22 mouse cellular contexts compared by ENCODE assay signal in genomic region chr11:79784071-79784470, GRCm38 (mm10).
A peak's percentile ranks its signal among the peaks of the same experiment; 100 is the strongest.
DNase-seq lines count a peak whose midpoint lies in the region; ATAC-seq and TF ChIP-seq lines count a peak whose summit lies in the region.
"Had no signal": no experiment of that assay in that cellular context is flagged by ENCODE, and none has a peak within 500 bp of the region (broad histone marks: within the 10 kb centered on the region; RNA-seq: fewer than 3 reads in every experiment).

No protein-coding gene starts in this region.

- WGBS in forebrain, embryonic 14.5 days: 74% methylated on average over 3 of the region's 3 CpGs
- 65% methylated on average over 3 of the region's 3 CpGs for WGBS in forebrain, embryonic 15.5 days
- WGBS in hindbrain, postnatal 0 days: 63% methylated on average over 3 of the region's 3 CpGs
- 52% methylated on average over 3 of the region's 3 CpGs for WGBS in hindbrain, embryonic 13.5 days

- H3K4me2 ChIP-seq in forebrain, embryonic 14.5 days (ENCODE audit: low read length): no peak overlapping the region
- H3K4me2 ChIP-seq in forebrain, embryonic 15.5 days (replicated peaks): no peak overlapping the region
- H3K4me2 ChIP-seq in hindbrain, postnatal 0 days (ENCODE audit: low read depth, low read length): no peak overlapping the region
- H3K4me2 ChIP-seq in hindbrain, embryonic 13.5 days: no peak overlapping the region
- H3K4me2 ChIP-seq: embryonic facial prominence, embryonic 15.5 days; heart, embryonic 13.5 days had no signal

- no peak overlapping the region for H3K4me3 ChIP-seq in forebrain, embryonic 14.5 days (ENCODE audit: low read depth, low read length)
- no peak overlapping the region for H3K4me3 ChIP-seq in forebrain, embryonic 15.5 days
- H3K4me3 ChIP-seq in hindbrain, postnatal 0 days (ENCODE audit: low read length): no peak overlapping the region
- H3K4me3 ChIP-seq in hindbrain, embryonic 13.5 days: no peak overlapping the region
- H3K4me3 ChIP-seq: embryonic facial prominence, embryonic 15.5 days; erythroblast, embryonic 14.5 days; forebrain, embryonic 10.5 days; heart, embryonic 13.5 days had no signal

- no peak overlapping the region for H3K27ac ChIP-seq in forebrain, embryonic 14.5 days (ENCODE audit: low read depth, low read length)
- no peak overlapping the region for H3K27ac ChIP-seq in forebrain, embryonic 15.5 days (replicated peaks)
- no peak overlapping the region for H3K27ac ChIP-seq in hindbrain, postnatal 0 days
- no peak overlapping the region for H3K27ac ChIP-seq in hindbrain, embryonic 13.5 days
- H3K27ac ChIP-seq: embryonic facial prominence, embryonic 15.5 days; forebrain, embryonic 10.5 days; heart, embryonic 13.5 days had no signal

- H3K9ac ChIP-seq in forebrain, embryonic 14.5 days (ENCODE audit: low read length): no peak overlapping the region
- no peak overlapping the region for H3K9ac ChIP-seq in forebrain, embryonic 15.5 days (replicated peaks)
- no peak overlapping the region for H3K9ac ChIP-seq in hindbrain, postnatal 0 days (replicated peaks; ENCODE audit: low read length)
- H3K9ac ChIP-seq in hindbrain, embryonic 13.5 days: no peak overlapping the region
- H3K9ac ChIP-seq: embryonic facial prominence, embryonic 15.5 days; heart, embryonic 13.5 days had no signal

- H3K9me3 ChIP-seq in forebrain, embryonic 14.5 days (replicated peaks; ENCODE audit: control insufficient read depth, low read length): no peaks in the 10 kb centered on the region
- H3K9me3 ChIP-seq in forebrain, embryonic 15.5 days: no peaks in the 10 kb centered on the region
- H3K9me3 ChIP-seq in hindbrain, postnatal 0 days (ENCODE audit: low read length): no peaks in the 10 kb centered on the region
- H3K9me3 ChIP-seq in hindbrain, embryonic 13.5 days: no peaks in the 10 kb centered on the region
- H3K9me3 ChIP-seq: embryonic facial prominence, embryonic 15.5 days; forebrain, embryonic 10.5 days; heart, embryonic 13.5 days had no signal

- ATAC-seq in forebrain, embryonic 14.5 days: no peak
- no peak for ATAC-seq in forebrain, embryonic 15.5 days (replicated peaks)
- ATAC-seq in hindbrain, postnatal 0 days: no peak
- ATAC-seq in hindbrain, embryonic 13.5 days (ENCODE audit: low FRiP score): no peak
- ATAC-seq: forebrain, embryonic 16.5 days; hindbrain, embryonic 16.5 days; Patski had no signal

- no peak; the same call in 1 of the 2 replicates for TF ChIP-seq CTCF in hindbrain, postnatal 0 days (IDR thresholded peaks at IDR 0.05; ENCODE audit: low read depth)
- TF ChIP-seq CTCF in brain, embryonic 14.5 days (IDR thresholded peaks at IDR 0.05; ENCODE audit: borderline replicate concordance, extremely low read depth, insufficient read depth, insufficient read length): no peak

- no peaks in the 10 kb centered on the region for H3K27me3 ChIP-seq in forebrain, embryonic 14.5 days (replicated peaks; ENCODE audit: control insufficient read depth, insufficient read depth, low read length)
- H3K27me3 ChIP-seq in forebrain, embryonic 15.5 days: no peaks in the 10 kb centered on the region
- H3K27me3 ChIP-seq in hindbrain, postnatal 0 days (ENCODE audit: insufficient read depth, low read length): no peaks in the 10 kb centered on the region
- H3K27me3 ChIP-seq in hindbrain, embryonic 13.5 days: no peaks in the 10 kb centered on the region
- H3K27me3 ChIP-seq: embryonic facial prominence, embryonic 15.5 days; heart, embryonic 13.5 days; Patski had no signal

- TF ChIP-seq POLR2A in brain, embryonic 14.5 days (IDR thresholded peaks at IDR 0.05; ENCODE audit: borderline replicate concordance, extremely low read depth, insufficient read depth, insufficient read length, poor library complexity, severe bottlenecking): no peak

- H3K36me3 ChIP-seq in forebrain, embryonic 14.5 days (ENCODE audit: control insufficient read depth, insufficient read depth, low read length): no peaks in the 10 kb centered on the region
- H3K36me3 ChIP-seq in forebrain, embryonic 15.5 days: no peaks in the 10 kb centered on the region
- no peaks in the 10 kb centered on the region for H3K36me3 ChIP-seq in hindbrain, postnatal 0 days (ENCODE audit: insufficient read depth, low read length)
- no peaks in the 10 kb centered on the region for H3K36me3 ChIP-seq in hindbrain, embryonic 13.5 days
- H3K36me3 ChIP-seq: embryonic facial prominence, embryonic 15.5 days; forebrain, embryonic 10.5 days; heart, embryonic 13.5 days had no signal

- H3K4me1 ChIP-seq in forebrain, embryonic 14.5 days (ENCODE audit: control insufficient read depth, insufficient read depth, low read length): 0 out of 2 replicates have a peak, but pooled peaks cover 8% of the 10 kb centered on the region
- H3K4me1 ChIP-seq in forebrain, embryonic 15.5 days: 0 out of 2 replicates have a peak, but pooled peaks cover 3% of the 10 kb centered on the region
- peaks cover 6% of the 10 kb centered on the region for H3K4me1 ChIP-seq in hindbrain, postnatal 0 days (ENCODE audit: insufficient read depth, low read length)
- peaks cover 31% of the 10 kb centered on the region for H3K4me1 ChIP-seq in hindbrain, embryonic 13.5 days (replicated peaks)

- peak; percentile 19 for DNase-seq in forebrain, embryonic 14.5 days (ENCODE audit: low spot score)
- DNase-seq in hindbrain, postnatal 0 days (ENCODE audit: low spot score): peak; percentile 44
- peak; percentile 25 for DNase-seq in ES-CJ7 (ENCODE audit: low read depth, low spot score)
- peak; percentile 51 for DNase-seq in brain, embryonic 14.5 days (ENCODE audit: low read depth)
- no peak for DNase-seq in urinary bladder, adult 18-20 months (ENCODE audit: low spot score in 2 of 2)
- no peak for DNase-seq in adrenal gland, adult 2 months
- DNase-seq: adrenal gland, postnatal 10 days; cerebellum, adult 11-12 months; cerebellum, adult 9-10 months; cerebellum, postnatal 25 days; gastrocnemius, postnatal 10 days; heart, postnatal 36 days; kidney, adult 18-20 months had no signal

Comparison
In these comparisons a context has a peak if more than half of its experiments do, and no peak if none do; other contexts are left out.
1. DNase-seq: peak in forebrain, embryonic 14.5 days (single experiment), hindbrain, postnatal 0 days (single experiment), ES-CJ7 (single experiment) and brain, embryonic 14.5 days (single experiment); none in urinary bladder, adult 18-20 months (0 of 2) and adrenal gland, adult 2 months (single experiment).